Mouse (Mus musculus) forebrain, embryonic 14.5 days (tissue): ENCODE measurements around the gene Olfr733. TPM values are rescaled to one million over a fixed set of nuclear protein-coding genes. Genes with fewer than 3 reads are reported as not detected.

Experiments used
- ATAC-seq: fragments of 200-750 bp; cut with Nextera tagmentation; 2 replicates; pipeline ENCODE4 v1.8.0; 2017; ENCODE audit warnings: mild to moderate bottlenecking, moderate library complexity
- DNase-seq: peaks from one replicate; pipeline ENCODE4 v3.0.0-alpha.2; 2015; ENCODE audit warnings: low spot score
- H3K27ac ChIP-seq: fragments of 300-500 bp; sonication (generic); 2 replicates; pipeline ENCODE4 v1.5.1; 2014; ENCODE audit warnings: low read depth, mild to moderate bottlenecking, control low read depth, low read length, moderate library complexity
- H3K27me3 ChIP-seq: fragments of 300-500 bp; sonication (generic); replicated peaks from 2 replicates; pipeline ENCODE4 v1.6.1; 2014; ENCODE audit warnings: low read length, control low read depth, mixed read lengths; ENCODE audit not compliant: control insufficient read depth, insufficient read depth
- H3K36me3 ChIP-seq: fragments of 300-500 bp; sonication (generic); 2 replicates; pipeline ENCODE4 v1.6.1; 2014; ENCODE audit warnings: low read length, control low read depth; ENCODE audit not compliant: control insufficient read depth, insufficient read depth
- H3K4me1 ChIP-seq: fragments of 300-500 bp; sonication (generic); 2 replicates; pipeline ENCODE4 v1.6.1; 2014; ENCODE audit warnings: antibody characterized with exemption, low read length, control low read depth; ENCODE audit not compliant: control insufficient read depth, insufficient read depth
- H3K4me2 ChIP-seq: fragments of 300-500 bp; sonication (generic); 2 replicates; pipeline ENCODE4 v1.6.1; 2014; ENCODE audit warnings: mild to moderate bottlenecking, control low read depth, low read length
- H3K4me3 ChIP-seq: fragments of 300-500 bp; sonication (generic); 2 replicates; pipeline ENCODE4 v1.5.1; 2014; ENCODE audit warnings: low read depth, low read length, control low read depth
- H3K9ac ChIP-seq: fragments of 300-500 bp; sonication (generic); 2 replicates; pipeline ENCODE4 v1.6.1; 2014; ENCODE audit warnings: mild to moderate bottlenecking, low read length, control low read depth, moderate library complexity
- H3K9me3 ChIP-seq: fragments of 300-500 bp; sonication (generic); replicated peaks from 2 replicates; pipeline ENCODE4 v1.6.1; 2016; ENCODE audit warnings: low read length, control low read depth, mixed read lengths; ENCODE audit not compliant: control insufficient read depth
- WGBS: fragments of 180-500 bp; shearing (Covaris S2); extraction: QIAGEN DNeasy Blood & Tissue Kit; methylation state at CpG from one replicate; pipeline ENCODE4 v1.1.7; 2014; 5-methylcytosine and 5-hydroxymethylcytosine counted together
- polyA plus RNA-seq: library from polyadenylated mRNA; unstranded; fragments of >200 nt; fragmentation: Nextera tagmentation; extraction: Ambion mirVana; gene quantifications from 2 replicates; pipeline ENCODE4 v1.2.1, GENCODE M21; 2014

Gene Olfr733
- not detected in 2 replicates for polyA plus RNA-seq

GRCm38 (mm10) chr14:50301422-50301821 lies at the start of gene Olfr733:
Gene Olfr733 (minus strand): TSS chr14:50301522.
- no peaks in the 10 kb centered on the region for H3K4me1 ChIP-seq
- no peak within 1 kb of the TSS for H3K4me3 ChIP-seq
- H3K9me3 ChIP-seq: no peaks in the 10 kb centered on the region
- H3K4me2 ChIP-seq: no peak within 1 kb of the TSS
- H3K27ac ChIP-seq: no peak within 1 kb of the TSS
- H3K9ac ChIP-seq: no peak within 1 kb of the TSS
- DNase-seq (no peak), ATAC-seq (no peak)
- no peaks in the 10 kb centered on the region for H3K36me3 ChIP-seq
- H3K27me3 ChIP-seq: no peaks in the 10 kb centered on the region

GRCm38 (mm10) chr14:50348796-50349195 lies 47.5 kb upstream of the Olfr733 start, which contains the start of gene Olfr735:
Gene Olfr735 (minus strand): TSS chr14:50348872.
- H3K4me2 ChIP-seq: no peak within 1 kb of the TSS
- H3K4me1 ChIP-seq: no peaks in the 10 kb centered on the region
- no peak within 1 kb of the TSS for H3K9ac ChIP-seq
- no peaks in the 10 kb centered on the region for H3K9me3 ChIP-seq
- no peaks in the 10 kb centered on the region for H3K27me3 ChIP-seq
- ATAC-seq (no peak), DNase-seq (no peak)
- no peak within 1 kb of the TSS for H3K27ac ChIP-seq
- H3K4me3 ChIP-seq: no peak within 1 kb of the TSS
- H3K36me3 ChIP-seq: no peaks in the 10 kb centered on the region
- WGBS: 83% methylated on average over 2 of the region's 2 CpGs

GRCm38 (mm10) chr14:50326661-50327060 lies 25.3 kb upstream of the Olfr733 start, which contains the start of gene Olfr734:
Gene Olfr734 (minus strand): TSS chr14:50326761.
- Histone ChIP-seq H3K36me3 (no peaks in the 10 kb centered on the region), H3K9ac (no peak within 1 kb of the TSS), H3K4me3 (no peak within 1 kb of the TSS), H3K4me1 (no peaks in the 10 kb centered on the region), H3K4me2 (no peak within 1 kb of the TSS), H3K27ac (no peak within 1 kb of the TSS), H3K9me3 (no peaks in the 10 kb centered on the region), H3K27me3 (no peaks in the 10 kb centered on the region)
- ATAC-seq (no peak), DNase-seq (no peak)
- 62% methylated on average over 1 of the region's 1 CpGs for WGBS

- DNase-seq (no peak), ATAC-seq (no peak)
- no peak within 1 kb of the TSS for H3K9ac ChIP-seq
- H3K4me3 ChIP-seq: no peak within 1 kb of the TSS
- H3K27ac ChIP-seq: no peak within 1 kb of the TSS
- no peaks in the 10 kb centered on the region for H3K4me1 ChIP-seq
- 96% methylated on average over 1 of the region's 1 CpGs for WGBS
- no peaks in the 10 kb centered on the region for H3K27me3 ChIP-seq
- H3K36me3 ChIP-seq: no peaks in the 10 kb centered on the region
- no peaks in the 10 kb centered on the region for H3K9me3 ChIP-seq
- H3K4me2 ChIP-seq: no peak within 1 kb of the TSS
Observed at GRCm38 (mm10) chr14:50284106-50284505, 17.2 kb downstream of the Olfr733 start, which contains the start of gene Olfr732. Gene Olfr732 (minus strand): TSS chr14:50284206.

Other genes starting within 250 kb of the Olfr733 start
- not detected in 2 replicates for gene Olfr726, start 210.6 kb downstream of the Olfr733 start, polyA plus RNA-seq
- not detected in 2 replicates for gene Olfr727, start 178.3 kb downstream of the Olfr733 start, polyA plus RNA-seq
- not detected in 2 replicates for gene Olfr728, start 158.8 kb downstream of the Olfr733 start, polyA plus RNA-seq
- gene Olfr729, start 148.6 kb downstream of the Olfr733 start, polyA plus RNA-seq: not detected in 2 replicates
- not detected in 2 replicates for gene Olfr730, start 113.3 kb downstream of the Olfr733 start, polyA plus RNA-seq
- gene Olfr731, start 59.7 kb downstream of the Olfr733 start, polyA plus RNA-seq: not detected in 2 replicates
- not detected in 2 replicates for gene Olfr732, start 17.3 kb downstream of the Olfr733 start, polyA plus RNA-seq
- not detected in 2 replicates for gene Olfr734, start 25.2 kb upstream of the Olfr733 start, polyA plus RNA-seq
- gene Olfr735, start 47.4 kb upstream of the Olfr733 start, polyA plus RNA-seq: not detected in 2 replicates
- gene Tlr11, start 56.4 kb upstream of the Olfr733 start, polyA plus RNA-seq: not detected in 2 replicates
- gene Olfr736, start 79.6 kb upstream of the Olfr733 start, polyA plus RNA-seq: not detected in 2 replicates
- gene Olfr738, start 106.0 kb upstream of the Olfr733 start, polyA plus RNA-seq: not detected in 2 replicates
- gene Olfr739, start 117.1 kb upstream of the Olfr733 start, polyA plus RNA-seq: not detected in 2 replicates
- not detected in 2 replicates for gene Olfr740, start 144.0 kb upstream of the Olfr733 start, polyA plus RNA-seq
- not detected in 2 replicates for gene Olfr741, start 171.2 kb upstream of the Olfr733 start, polyA plus RNA-seq
- not detected in 2 replicates for gene Olfr742, start 202.1 kb upstream of the Olfr733 start, polyA plus RNA-seq
- gene Olfr743, start 220.3 kb upstream of the Olfr733 start, polyA plus RNA-seq: not detected in 2 replicates